In genomic region chr8:70659604-70660272, GRCm38 (mm10) we compare ENCODE assay signal across 8 mouse cellular contexts. TPM values are rescaled to one million over a fixed set of nuclear protein-coding genes. Genes with fewer than 3 reads are reported as not detected.
DNase-seq lines count a peak whose midpoint lies in the region; ATAC-seq lines count a peak whose summit lies in the region.

No protein-coding gene starts in this region.

- H3K27ac ChIP-seq in hindbrain, embryonic 10.5 days: peak overlapping the region; percentile 97
- H3K27ac ChIP-seq in lung, embryonic 16.5 days (ENCODE audit: low read length): peak overlapping the region; percentile 86

- peaks cover 74% of the 10 kb centered on the region for H3K4me1 ChIP-seq in hindbrain, embryonic 10.5 days (replicated peaks)
- H3K4me1 ChIP-seq in lung, embryonic 16.5 days (replicated peaks; ENCODE audit: control insufficient read depth, insufficient read depth, low read length): peaks cover 13% of the 10 kb centered on the region

- DNase-seq in MN1 (ENCODE audit: low spot score): peak; percentile 87
- peak; percentile 56 for DNase-seq in cerebellum, adult 8-10 months
- peak; percentile 94 for DNase-seq in forelimb bud, embryonic 11.5 days (ENCODE audit: low read depth, low spot score)
- DNase-seq in hindbrain, embryonic 10.5 days (ENCODE audit: low spot score): peak; percentile 98
- peak; percentile 85 for DNase-seq in layer of hippocampus, adult 9-11 months
- DNase-seq in ovary, postnatal 10 days (ENCODE audit: low spot score): peak; percentile 90
- DNase-seq in thymus, postnatal 0 days (ENCODE audit: low spot score): peak; percentile 88

- no peaks in the 10 kb centered on the region for H3K9me3 ChIP-seq in hindbrain, embryonic 10.5 days
- no peaks in the 10 kb centered on the region for H3K9me3 ChIP-seq in lung, embryonic 16.5 days (ENCODE audit: control insufficient read depth, low read length)

- under 1% methylated on average over 44 of the region's 44 CpGs for WGBS in hindbrain, embryonic 10.5 days
- WGBS in lung, embryonic 16.5 days: under 1% methylated on average over 44 of the region's 44 CpGs

- peak overlapping the region; percentile 89 for H3K4me2 ChIP-seq in lung, embryonic 16.5 days (ENCODE audit: low read depth, low read length)

- peak; percentile 97 for ATAC-seq in lung, embryonic 16.5 days (ENCODE audit: low read depth)

- no peaks in the 10 kb centered on the region; the same call in 1 of the 2 replicates for H3K27me3 ChIP-seq in hindbrain, embryonic 10.5 days (ENCODE audit: insufficient read depth, poor library complexity, severe bottlenecking)
- no peaks in the 10 kb centered on the region for H3K27me3 ChIP-seq in lung, embryonic 16.5 days (ENCODE audit: control insufficient read depth, insufficient read depth, low read depth, low read length)

- peak overlapping the region; percentile 92 for H3K9ac ChIP-seq in lung, embryonic 16.5 days (ENCODE audit: low read length)

- H3K4me3 ChIP-seq in hindbrain, embryonic 10.5 days: peak overlapping the region; percentile 79
- peak overlapping the region; percentile 82 for H3K4me3 ChIP-seq in lung, embryonic 16.5 days (ENCODE audit: low read length)

- peaks cover 14% of the 10 kb centered on the region for H3K36me3 ChIP-seq in hindbrain, embryonic 10.5 days
- peaks cover 15% of the 10 kb centered on the region for H3K36me3 ChIP-seq in lung, embryonic 16.5 days (ENCODE audit: control insufficient read depth, insufficient read depth, low read length)

RNA-seq across cellular contexts. Expression of gene Pgpep1, which starts 0.5 kb away (rescaled TPM):
- 87.4 and 141 TPM in 2 replicates for polyA plus RNA-seq in hindbrain, embryonic 10.5 days (2016; fragmentation: Nextera tagmentation; extraction: Ambion mirVana)
- polyA plus RNA-seq in lung, embryonic 16.5 days (2015; fragmentation: Nextera tagmentation; extraction: Ambion mirVana): 43.6 and 46.7 TPM in 2 replicates
- 33.2 and 43.0 TPM in 2 replicates for polyA plus RNA-seq in thymus, postnatal 0 days (2015; fragmentation: Nextera tagmentation; extraction: Ambion mirVana)

RNA-seq across cellular contexts. Expression of gene Lsm4, which starts 13.3 kb away (rescaled TPM):
- polyA plus RNA-seq in hindbrain, embryonic 10.5 days (2016; fragmentation: Nextera tagmentation; extraction: Ambion mirVana): 344 and 354 TPM in 2 replicates
- polyA plus RNA-seq in lung, embryonic 16.5 days (2015; fragmentation: Nextera tagmentation; extraction: Ambion mirVana): 197 and 214 TPM in 2 replicates
- polyA plus RNA-seq in thymus, postnatal 0 days (2015; fragmentation: Nextera tagmentation; extraction: Ambion mirVana): 333 and 377 TPM in 2 replicates

RNA-seq across cellular contexts. Expression of gene Gdf15, which starts 27.5 kb away (rescaled TPM):
- not detected in 2 replicates for polyA plus RNA-seq in hindbrain, embryonic 10.5 days (2016; fragmentation: Nextera tagmentation; extraction: Ambion mirVana)
- 0.45 and 0.60 TPM in 2 replicates for polyA plus RNA-seq in lung, embryonic 16.5 days (2015; fragmentation: Nextera tagmentation; extraction: Ambion mirVana)
- 1.2 and 1.4 TPM in 2 replicates for polyA plus RNA-seq in thymus, postnatal 0 days (2015; fragmentation: Nextera tagmentation; extraction: Ambion mirVana)

RNA-seq across cellular contexts. Expression of gene Jund, which starts 39.0 kb away (rescaled TPM):
- polyA plus RNA-seq in hindbrain, embryonic 10.5 days (2016; fragmentation: Nextera tagmentation; extraction: Ambion mirVana): 64.6 and 128 TPM in 2 replicates
- polyA plus RNA-seq in lung, embryonic 16.5 days (2015; fragmentation: Nextera tagmentation; extraction: Ambion mirVana): 26.2 and 28.8 TPM in 2 replicates
- polyA plus RNA-seq in thymus, postnatal 0 days (2015; fragmentation: Nextera tagmentation; extraction: Ambion mirVana): 85.7 and 111 TPM in 2 replicates

RNA-seq across cellular contexts. Expression of gene Iqcn, which starts 43.5 kb away (rescaled TPM):
- 0.07 TPM in 1 of 2 replicates, not detected in the other for polyA plus RNA-seq in hindbrain, embryonic 10.5 days (2016; fragmentation: Nextera tagmentation; extraction: Ambion mirVana)
- not detected in 2 replicates for polyA plus RNA-seq in lung, embryonic 16.5 days (2015; fragmentation: Nextera tagmentation; extraction: Ambion mirVana)
- polyA plus RNA-seq in thymus, postnatal 0 days (2015; fragmentation: Nextera tagmentation; extraction: Ambion mirVana): 0.04 and 0.06 TPM in 2 replicates

Comparison
In these comparisons a context has a peak if more than half of its experiments do, and no peak if none do; other contexts are left out.
1. Peak in every context shown above with its lines: DNase-seq, ATAC-seq, H3K4me3 ChIP-seq and H3K27ac ChIP-seq.